Mouse (Mus musculus): ENCODE results near the gene Cd164. TPM values are rescaled to one million over a fixed set of nuclear protein-coding genes. Genes with fewer than 3 reads are reported as not detected.

Cd164 gene
- total RNA-seq, 2 experiments from 2014 or later, result 66.5 to 67.8 TPM

- H3K27ac ChIP-seq, result no peak overlapping the region
- DNase-seq (ENCODE audit: extremely low spot score in 1 of 2, low spot score in 2 of 2), result no peak
- TF ChIP-seq CTCF (IDR thresholded peaks at IDR 0.05), result no peak
- no peak overlapping the region for H3K4me3 ChIP-seq
- intact Hi-C loops (cut with DNase I), result no loop called here
Measured at GRCm38 (mm10) chr10:41578541-41578940, 59.3 kb downstream of the Cd164 start.

- intact Hi-C loops (cut with DNase I), result no loop called here
- no peak for TF ChIP-seq CTCF (IDR thresholded peaks at IDR 0.05)
Measured at GRCm38 (mm10) chr10:41580441-41580840, 61.2 kb downstream of the Cd164 start.

More at GRCm38 (mm10) chr10:41580441-41580840, 61.2 kb downstream of the Cd164 start:
- no peak overlapping the region for H3K27ac ChIP-seq
- DNase-seq (ENCODE audit: extremely low spot score in 1 of 2, low spot score in 2 of 2), result no peak
- no peak overlapping the region for H3K4me3 ChIP-seq

Other genes with a start within 250 kb of the Cd164 start
- 10 to 100 TPM; 25.2 to 25.6 TPM for gene Fig4, start 216.2 kb upstream of the Cd164 start, total RNA-seq (2021)
- gene Ak9, start 215.4 kb upstream of the Cd164 start, total RNA-seq (2021), result under 1 TPM; 0.05 to 0.07 TPM
- gene Zbtb24, start 69.0 kb upstream of the Cd164 start, total RNA-seq (2021), result 10 to 100 TPM; 19.6 to 21.2 TPM
- gene Mical1, start 43.1 kb upstream of the Cd164 start, total RNA-seq (2021), result 10 to 100 TPM; 22.6 to 26.0 TPM
- 10 to 100 TPM; 16.8 to 21.3 TPM for gene Smpd2, start 29.0 kb upstream of the Cd164 start, total RNA-seq (2021)
- 1 to 10 TPM; 4.6 to 6.6 TPM for gene Ppil6, start 29.0 kb upstream of the Cd164 start, total RNA-seq (2021)
- 1 to 10 TPM; 1.8 to 2.0 TPM for gene Ccdc162, start 197.2 kb downstream of the Cd164 start, total RNA-seq (2021)

Data from left cerebral cortex, adult 2 months (tissue).